Mouse (Mus musculus) inflammation-experienced regulatory T-cells (primary cell): ENCODE measurements around the gene Sirpb1a. TPM values are rescaled to one million over a fixed set of nuclear protein-coding genes. Genes with fewer than 3 reads are reported as not detected.

Source experiments
- polyA plus RNA-seq, 2 experiments: library from polyadenylated mRNA; unstranded; fragments of 100-300 nt; shearing (Covaris generic); gene quantifications; one replicate each; pipeline ENCODE4 v1.2.1; 2017

Sirpb1a gene
- under 1 TPM in 1 of 2 experiments, not detected in 1; 0.89 TPM for polyA plus RNA-seq

DNA sequence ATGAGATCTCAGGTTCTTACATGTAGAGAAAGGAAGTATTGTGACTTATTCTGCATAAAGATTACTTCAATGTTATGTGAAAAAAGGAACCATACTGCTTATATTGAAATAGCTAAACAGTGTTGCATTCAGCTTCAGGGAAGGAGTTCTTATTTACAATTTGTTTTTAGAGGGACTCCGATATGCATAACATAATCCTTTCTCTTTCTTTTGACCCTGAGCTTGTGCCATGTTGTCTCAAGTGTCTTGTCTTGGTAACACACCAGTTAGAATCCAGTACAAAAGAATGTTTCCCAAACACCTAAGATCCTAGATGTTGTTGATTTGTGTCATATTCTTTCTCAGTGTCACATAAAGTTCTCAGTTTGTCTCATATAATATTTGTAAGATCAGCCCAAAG, at the start of gene Sirpb1a:
Sirpb1a (minus strand) TSS at position 74 of the 400 bp plus-strand sequence.

GRCm38 (mm10) chr3:15332063-15332462, 94.3 kb downstream of the Sirpb1a start, which contains the start of gene Gm9733:
TSS of gene Gm9733 (minus strand) at chr3:15332302.

Other genes with a start within 250 kb of the Sirpb1a start
- under 1 TPM in 1 of 2 experiments, not detected in 1; 0.95 TPM for gene Gm9733, start 94.2 kb downstream of the Sirpb1a start, polyA plus RNA-seq
- under 1 TPM in 1 of 2 experiments, not detected in 1; 0.22 TPM for gene Sirpb1b, start 148.5 kb upstream of the Sirpb1a start, polyA plus RNA-seq